Mouse (Mus musculus) forebrain, postnatal 0 days (tissue): Measurements from ENCODE around the gene Nolc1. TPM values are rescaled to one million over a fixed set of nuclear protein-coding genes. Genes with fewer than 3 reads are reported as not detected.

Source experiments
- ATAC-seq: fragments of 200-750 bp; cut with Nextera tagmentation; 2 replicates; pipeline ENCODE4 v1.8.0; 2017; ENCODE audit warnings: mild to moderate bottlenecking, moderate library complexity
- DNase-seq: peaks from one replicate; pipeline ENCODE4 v3.0.0-alpha.2; 2015
- H3K27ac ChIP-seq: fragments of 300-500 bp; sonication (generic); 2 replicates; pipeline ENCODE4 v1.5.1; 2014; ENCODE audit warnings: low read depth, mild to moderate bottlenecking, antibody characterized with exemption, low read length, moderate library complexity, mixed read lengths
- H3K27me3 ChIP-seq: fragments of 300-500 bp; sonication (generic); 2 replicates; pipeline ENCODE4 v1.6.1; 2014; ENCODE audit warnings: mild to moderate bottlenecking, low read length, mixed read lengths; ENCODE audit not compliant: insufficient read depth
- H3K36me3 ChIP-seq: fragments of 300-500 bp; sonication (generic); 2 replicates; pipeline ENCODE4 v1.6.1; 2014; ENCODE audit warnings: mild to moderate bottlenecking, moderate library complexity; ENCODE audit not compliant: insufficient read depth
- H3K4me1 ChIP-seq: fragments of 300-500 bp; sonication (generic); 2 replicates; pipeline ENCODE4 v1.6.1; 2014; ENCODE audit warnings: antibody characterized with exemption; ENCODE audit not compliant: insufficient read depth
- H3K4me2 ChIP-seq: fragments of 300-500 bp; sonication (generic); 2 replicates; pipeline ENCODE4 v1.6.1; 2014; ENCODE audit warnings: low read depth, mild to moderate bottlenecking, moderate library complexity
- H3K4me3 ChIP-seq: fragments of 300-500 bp; sonication (generic); 2 replicates; pipeline ENCODE4 v1.5.1; 2014; ENCODE audit warnings: low read depth, low read length, mixed read lengths
- H3K9ac ChIP-seq: fragments of 300-500 bp; sonication (generic); 2 replicates; pipeline ENCODE4 v1.6.1; 2014; ENCODE audit warnings: mild to moderate bottlenecking
- H3K9me3 ChIP-seq: fragments of 300-500 bp; sonication (generic); 2 replicates; pipeline ENCODE4 v1.6.1; 2016; ENCODE audit warnings: low read length
- CTCF ChIP-seq: sonication (generic); IDR thresholded peaks from 2 replicates; pipeline ENCODE4 v1.5.1; 2016; ENCODE audit warnings: antibody characterized with exemption, control low read depth, low read depth
- WGBS: fragments of 180-500 bp; shearing (Covaris S2); extraction: QIAGEN DNeasy Blood & Tissue Kit; methylation state at CpG from one replicate; pipeline ENCODE4 v1.1.7; 2014; 5-methylcytosine and 5-hydroxymethylcytosine counted together
- polyA plus RNA-seq: library from polyadenylated mRNA; unstranded; fragments of >200 nt; fragmentation: Nextera tagmentation; extraction: Ambion mirVana; gene quantifications from 2 replicates; pipeline ENCODE4 v1.2.1, GENCODE M21; 2015
- total RNA-seq: library from RNA; depleted of rRNA; stranded (reverse); fragments of >200 nt; gene quantifications from 2 replicates; pipeline ENCODE4 v1.2.3, GENCODE M21; 2014; rRNA removed

The Nolc1 gene
- total RNA-seq (38.0 and 51.6 TPM in 2 replicates), polyA plus RNA-seq (49.7 and 67.3 TPM in 2 replicates)

DNA sequence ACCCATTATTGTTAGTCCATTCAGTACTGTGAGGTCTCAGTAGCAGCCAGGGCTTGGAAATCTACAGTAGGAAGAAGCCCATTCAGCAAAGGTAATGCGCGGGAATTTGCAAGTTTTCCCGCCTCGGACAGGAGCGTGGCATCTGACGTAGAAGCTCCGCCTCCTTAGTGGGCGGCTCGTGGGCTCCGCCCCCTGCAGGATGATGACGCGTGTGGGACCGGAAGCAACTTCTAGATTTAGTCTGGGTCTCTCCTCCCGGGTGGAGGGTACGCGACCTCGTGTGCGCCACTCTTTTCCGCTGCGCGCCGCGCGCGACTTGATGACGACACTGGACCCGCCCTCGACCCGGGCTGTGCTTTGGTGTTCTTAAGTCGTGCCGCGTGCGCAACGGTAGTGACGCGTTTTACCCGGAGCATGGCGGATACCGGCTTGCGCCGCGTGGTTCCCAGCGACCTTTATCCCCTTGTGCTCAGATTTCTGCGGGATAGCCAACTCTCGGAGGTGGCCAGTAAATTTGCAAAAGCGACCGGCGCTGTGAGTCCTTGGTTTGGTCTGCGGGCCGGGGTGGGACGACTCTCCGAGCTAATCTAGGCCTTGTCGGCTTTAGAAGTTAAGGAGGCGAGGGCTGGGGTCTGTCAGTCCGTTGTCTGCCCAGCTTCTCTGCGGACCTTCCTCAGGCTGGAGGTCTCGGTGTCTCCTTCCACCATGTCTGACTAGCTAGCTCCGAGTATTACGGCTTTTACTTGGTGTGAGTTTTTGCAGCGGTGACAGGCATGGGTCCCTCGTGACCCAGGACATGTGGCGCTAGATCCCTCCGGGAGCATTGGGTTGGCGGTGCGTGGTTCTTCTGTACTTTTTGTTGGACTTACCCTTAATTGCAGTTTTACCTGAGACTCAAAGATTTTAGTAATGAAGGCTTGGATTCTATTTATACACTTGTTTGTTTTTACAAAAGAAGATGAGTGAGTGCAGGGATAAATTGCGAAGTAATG lies at the start of gene Nolc1:
Nolc1 (plus strand) TSS at position 248 of the 992 bp plus-strand sequence.
- Histone ChIP-seq H3K36me3 (peaks cover 43% of the 10 kb centered on the region), H3K4me1 (peaks cover 9% of the 10 kb centered on the region; the same call in 1 of the 2 replicates), H3K4me3 (peak within 1 kb of the TSS; percentile 90), H3K9me3 (no peaks in the 10 kb centered on the region), H3K27ac (peak within 1 kb of the TSS; percentile 76), H3K27me3 (no peaks in the 10 kb centered on the region), H3K9ac (peak within 1 kb of the TSS; percentile 66), H3K4me2 (peak within 1 kb of the TSS; percentile 66)
- under 1% methylated on average over 66 of the region's 66 CpGs for WGBS
- DNase-seq, result peak; percentile 99
- 0 out of 2 replicates have a peak, but pooled peaks have one; percentile 9 for TF ChIP-seq CTCF
- peak; percentile 98 for ATAC-seq

DNA sequence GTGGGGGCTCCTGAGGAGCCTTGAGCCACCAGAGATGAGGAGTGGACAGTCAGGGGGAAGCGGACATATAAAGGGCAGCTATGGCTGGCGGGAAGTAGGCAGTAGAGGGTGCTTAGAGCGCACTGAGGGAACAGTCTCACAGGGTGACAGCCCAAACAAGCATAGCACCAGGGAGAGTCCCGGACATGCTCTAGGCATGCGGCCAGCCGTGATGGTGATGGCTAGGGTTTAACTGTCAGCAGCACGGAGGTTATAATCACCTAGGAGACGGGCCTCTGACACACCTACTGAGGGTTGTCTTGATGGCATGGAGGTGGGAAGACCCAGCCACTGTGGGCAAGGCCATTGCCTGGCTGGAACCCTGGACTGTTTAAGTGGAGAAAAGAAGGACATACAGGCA lies 49.1 kb upstream of the Nolc1 start:
- no peak for DNase-seq
- H3K9me3 ChIP-seq, result no peaks in the 10 kb centered on the region
- no peak overlapping the region for H3K4me3 ChIP-seq
- H3K4me2 ChIP-seq, result no peak overlapping the region
- no peaks in the 10 kb centered on the region for H3K27me3 ChIP-seq
- no peak overlapping the region for H3K9ac ChIP-seq
- WGBS, result 54% methylated on average over 8 of the region's 8 CpGs
- no peak for TF ChIP-seq CTCF
- no peaks in the 10 kb centered on the region for H3K4me1 ChIP-seq
- H3K27ac ChIP-seq, result no peak overlapping the region
- H3K36me3 ChIP-seq, result peaks cover 5% of the 10 kb centered on the region
- no peak for ATAC-seq

DNA sequence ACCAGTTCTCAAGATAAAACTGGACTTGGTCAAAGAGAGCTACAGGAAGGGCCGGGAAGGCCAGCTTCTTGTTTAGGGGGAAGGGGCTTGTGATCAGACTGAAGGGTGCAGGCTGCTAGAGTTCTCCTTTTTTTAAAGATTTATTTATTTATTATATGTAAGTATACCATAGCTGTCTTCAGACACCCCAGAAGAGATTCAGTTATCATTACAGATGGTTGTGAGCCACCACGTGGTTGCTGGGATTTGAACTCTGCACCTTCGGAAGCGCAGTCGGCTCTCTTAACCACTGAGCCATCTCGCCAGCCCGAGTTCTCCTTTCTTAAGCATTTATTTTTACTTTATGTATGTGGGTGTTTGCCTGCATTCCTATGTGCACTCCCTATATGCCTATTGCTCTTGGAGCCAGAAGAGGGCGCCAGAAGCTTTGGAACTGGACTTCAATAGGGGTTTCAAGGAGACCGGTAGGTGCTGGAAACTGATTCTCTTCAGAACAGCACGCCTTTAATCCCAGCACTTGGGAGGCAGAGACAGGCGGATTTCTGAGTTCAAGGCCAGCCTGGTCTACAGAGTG lies 46.8 kb upstream of the Nolc1 start:
- Histone ChIP-seq H3K27me3 (no peaks in the 10 kb centered on the region), H3K4me2 (no peak overlapping the region), H3K27ac (no peak overlapping the region), H3K4me1 (no peaks in the 10 kb centered on the region), H3K36me3 (peaks cover 27% of the 10 kb centered on the region), H3K9me3 (no peaks in the 10 kb centered on the region), H3K9ac (no peak overlapping the region), H3K4me3 (no peak overlapping the region)
- WGBS, result 75% methylated on average over 11 of the region's 11 CpGs
- ATAC-seq (no peak), DNase-seq (no peak)
- TF ChIP-seq CTCF, result peak; percentile 41

DNA sequence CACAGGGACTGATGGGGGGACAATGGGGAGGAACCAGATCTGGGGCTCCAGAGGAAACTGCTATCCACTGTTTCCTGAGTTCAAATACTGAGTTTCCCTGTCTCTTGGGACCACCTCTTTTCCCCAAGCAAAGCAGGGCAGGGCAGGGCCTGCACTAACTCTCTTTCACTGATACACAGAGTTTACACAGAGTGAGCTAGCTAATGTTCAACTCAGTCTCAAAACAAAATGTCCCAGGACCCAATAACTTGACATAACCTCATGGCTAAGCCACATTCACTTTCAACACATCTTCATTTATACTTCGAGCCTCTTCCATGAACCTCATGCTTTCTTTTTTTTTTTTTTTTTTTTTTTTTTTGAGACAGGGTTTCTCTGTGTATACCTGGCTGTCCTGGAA lies 46.0 kb upstream of the Nolc1 start:
- 100% methylated on average over 1 of the region's 1 CpGs for WGBS
- DNase-seq (no peak), ATAC-seq (no peak)
- Histone ChIP-seq H3K4me1 (no peaks in the 10 kb centered on the region), H3K27ac (no peak overlapping the region), H3K27me3 (no peaks in the 10 kb centered on the region), H3K9me3 (no peaks in the 10 kb centered on the region), H3K9ac (no peak overlapping the region), H3K36me3 (peaks cover 35% of the 10 kb centered on the region), H3K4me3 (no peak overlapping the region), H3K4me2 (no peak overlapping the region)
- no peak for TF ChIP-seq CTCF

DNA sequence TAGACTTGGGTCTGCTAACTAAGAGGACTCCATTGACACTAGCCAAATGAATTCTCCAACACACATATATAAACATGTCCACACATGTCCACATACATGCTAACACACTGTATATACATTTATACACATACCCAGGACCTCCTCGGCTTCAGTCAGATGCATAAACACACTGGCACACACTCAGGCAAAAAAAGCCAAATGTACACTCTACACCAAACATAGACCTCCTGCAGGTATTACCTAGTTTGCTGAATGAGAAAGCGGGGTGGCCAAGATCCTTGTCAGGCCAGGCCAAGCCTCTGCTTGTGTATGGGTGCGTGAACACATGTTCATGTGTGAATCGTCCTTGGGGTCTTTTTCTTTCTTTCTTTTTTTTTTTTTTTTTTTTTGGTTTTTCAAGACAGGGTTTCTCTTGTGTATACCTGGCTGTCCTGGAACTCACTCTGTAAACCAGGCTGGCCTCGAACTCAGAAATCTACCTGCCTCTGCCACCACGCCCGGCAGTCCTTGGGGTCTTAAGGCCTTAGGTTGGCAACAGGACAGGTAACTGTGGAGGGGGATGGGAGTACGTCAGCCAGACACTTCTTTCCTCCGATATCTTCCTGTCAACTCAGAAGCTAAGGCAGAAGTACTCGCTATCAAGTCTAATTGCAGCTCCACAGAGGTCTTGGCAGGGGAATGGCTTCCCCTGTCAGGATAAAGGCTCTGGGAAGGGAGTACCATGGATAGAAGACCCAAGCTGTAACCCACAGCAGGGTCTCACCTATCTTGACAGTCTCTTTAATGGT lies 45.3 kb upstream of the Nolc1 start:
- WGBS, result 94% methylated on average over 10 of the region's 10 CpGs
- peaks cover 43% of the 10 kb centered on the region for H3K36me3 ChIP-seq
- no peaks in the 10 kb centered on the region for H3K4me1 ChIP-seq

DNA sequence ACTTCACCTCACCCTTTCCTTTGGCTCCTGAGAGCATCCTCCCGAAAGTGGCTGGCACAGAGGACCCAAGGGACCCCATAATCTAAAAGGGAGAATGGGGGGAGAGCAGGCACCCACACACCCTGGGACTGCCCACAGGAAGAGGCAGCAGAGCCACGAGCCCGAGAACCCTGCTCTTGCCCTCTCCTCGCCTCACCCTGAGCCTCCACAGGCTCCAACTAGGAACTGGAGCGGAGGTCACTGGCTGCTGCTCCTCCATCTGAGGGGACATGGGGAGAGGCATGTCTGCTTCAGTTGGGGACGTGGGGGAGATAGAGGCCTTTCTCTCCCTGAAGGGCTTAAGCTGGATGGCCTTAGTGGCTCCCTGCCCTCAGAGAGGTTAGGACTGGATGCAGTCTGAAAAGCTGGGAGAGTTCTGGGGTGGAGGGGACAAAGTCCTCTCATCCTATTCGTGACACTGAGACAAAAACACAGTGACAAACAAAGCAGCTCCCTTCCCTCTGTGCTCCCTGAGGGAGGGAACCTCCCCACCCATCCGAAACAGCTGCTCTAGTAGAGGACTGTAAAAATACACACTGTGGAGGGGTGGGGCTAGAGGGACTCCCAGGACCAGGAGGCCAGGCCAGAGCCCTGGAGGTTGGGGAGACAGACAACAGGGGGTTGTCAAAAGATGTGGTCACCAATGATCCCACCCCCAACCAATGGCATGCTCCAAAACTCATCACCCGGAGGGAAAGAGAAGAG lies 43.8 kb upstream of the Nolc1 start:
- no peak overlapping the region for H3K27ac ChIP-seq
- DNase-seq, result no peak
- H3K4me1 ChIP-seq, result 0 out of 2 replicates have a peak, but pooled peaks cover 5% of the 10 kb centered on the region
- TF ChIP-seq CTCF, result no peak
- no peak overlapping the region for H3K9ac ChIP-seq
- no peaks in the 10 kb centered on the region for H3K9me3 ChIP-seq
- H3K36me3 ChIP-seq, result peaks cover 55% of the 10 kb centered on the region
- WGBS, result 71% methylated on average over 9 of the region's 9 CpGs
- no peak overlapping the region for H3K4me3 ChIP-seq
- no peaks in the 10 kb centered on the region for H3K27me3 ChIP-seq
- no peak overlapping the region for H3K4me2 ChIP-seq
- ATAC-seq, result no peak

More for the DNA sequence above, 45.3 kb upstream of the Nolc1 start:
- H3K9ac ChIP-seq, result no peak overlapping the region
- H3K4me2 ChIP-seq, result no peak overlapping the region
- H3K4me3 ChIP-seq, result no peak overlapping the region
- ATAC-seq (no peak), DNase-seq (no peak)
- H3K27ac ChIP-seq, result no peak overlapping the region
- no peaks in the 10 kb centered on the region for H3K27me3 ChIP-seq
- TF ChIP-seq CTCF, result no peak
- no peaks in the 10 kb centered on the region for H3K9me3 ChIP-seq
